Comparison of ENCODE assay signal across 8 mouse cellular contexts in genomic region chr13:90089825-90090183, GRCm38 (mm10). TPM values are rescaled to one million over a fixed set of nuclear protein-coding genes. Genes with fewer than 3 reads are reported as not detected.
DNase-seq lines count a peak whose midpoint lies in the region; ATAC-seq and TF ChIP-seq lines count a peak whose summit lies in the region.

No protein-coding gene starts in this region.

- H3K4me2 ChIP-seq in embryonic facial prominence, embryonic 14.5 days (ENCODE audit: low read depth, low read length), result peak overlapping the region; percentile 78
- H3K4me2 ChIP-seq in neural tube, embryonic 15.5 days, result peak overlapping the region; percentile 59

- H3K4me1 ChIP-seq in lung, adult 2 months (ENCODE audit: control insufficient read depth, insufficient read depth, low read length), result no peaks in the 10 kb centered on the region; the same call in none of the 2 replicates
- H3K4me1 ChIP-seq in embryonic facial prominence, embryonic 14.5 days (ENCODE audit: control insufficient read depth, insufficient read depth, low read length), result 0 out of 2 replicates have a peak, but pooled peaks cover 5% of the 10 kb centered on the region
- H3K4me1 ChIP-seq in limb, embryonic 10.5 days, result peaks cover 13% of the 10 kb centered on the region
- peaks cover 6% of the 10 kb centered on the region; the same call in 1 of the 2 replicates for H3K4me1 ChIP-seq in neural tube, embryonic 15.5 days

- peaks cover 5% of the 10 kb centered on the region; the same call in 1 of the 2 replicates for H3K36me3 ChIP-seq in embryonic facial prominence, embryonic 14.5 days (ENCODE audit: control insufficient read depth, insufficient read depth, low read length)
- H3K36me3 ChIP-seq in limb, embryonic 10.5 days, result peaks cover 9% of the 10 kb centered on the region
- no peaks in the 10 kb centered on the region for H3K36me3 ChIP-seq in neural tube, embryonic 15.5 days

- no peaks in the 10 kb centered on the region for H3K27me3 ChIP-seq in embryonic facial prominence, embryonic 14.5 days (replicated peaks; ENCODE audit: control insufficient read depth, insufficient read depth, low read length)
- H3K27me3 ChIP-seq in limb, embryonic 10.5 days (ENCODE audit: low read depth, poor library complexity, severe bottlenecking), result no peaks in the 10 kb centered on the region
- H3K27me3 ChIP-seq in neural tube, embryonic 15.5 days (replicated peaks), result no peaks in the 10 kb centered on the region

- H3K9me3 ChIP-seq in embryonic facial prominence, embryonic 14.5 days (ENCODE audit: control insufficient read depth, low read length), result no peaks in the 10 kb centered on the region
- H3K9me3 ChIP-seq in limb, embryonic 10.5 days (replicated peaks), result no peaks in the 10 kb centered on the region
- no peaks in the 10 kb centered on the region for H3K9me3 ChIP-seq in neural tube, embryonic 15.5 days (replicated peaks)

- ATAC-seq in embryonic facial prominence, embryonic 14.5 days (ENCODE audit: low read depth), result peak; percentile 68
- ATAC-seq in neural tube, embryonic 15.5 days (ENCODE audit: low FRiP score), result peak; percentile 72

- H3K4me3 ChIP-seq in lung, adult 2 months (replicated peaks; ENCODE audit: extremely low read depth, low read depth, low read length), result peak overlapping the region; percentile 76
- H3K4me3 ChIP-seq in embryonic facial prominence, embryonic 14.5 days (ENCODE audit: low read depth, low read length), result peak overlapping the region; percentile 97
- peak overlapping the region; percentile 99 for H3K4me3 ChIP-seq in limb, embryonic 10.5 days
- peak overlapping the region; percentile 99 for H3K4me3 ChIP-seq in neural tube, embryonic 15.5 days (replicated peaks)

- under 1% methylated on average over 27 of the region's 27 CpGs for WGBS in lung, adult 2 months
- 1% methylated on average over 12 of the region's 27 CpGs for WGBS in embryonic facial prominence, embryonic 14.5 days
- WGBS in limb, embryonic 10.5 days, result 0% methylated on average over 27 of the region's 27 CpGs
- under 1% methylated on average over 27 of the region's 27 CpGs for WGBS in neural tube, embryonic 15.5 days

- TF ChIP-seq POLR2A in lung, adult 2 months (IDR thresholded peaks at IDR 0.05; ENCODE audit: borderline replicate concordance, extremely low read depth, low read depth, low read length), result no peak

- peak overlapping the region; percentile 94 for H3K9ac ChIP-seq in embryonic facial prominence, embryonic 14.5 days (ENCODE audit: low read depth, low read length)
- H3K9ac ChIP-seq in neural tube, embryonic 15.5 days (replicated peaks), result peak overlapping the region; percentile 94

- TF ChIP-seq CTCF in lung, adult 2 months (IDR thresholded peaks at IDR 0.05; ENCODE audit: insufficient read depth, low read length), result no peak

- peak overlapping the region; percentile 90 for H3K27ac ChIP-seq in embryonic facial prominence, embryonic 14.5 days (replicated peaks; ENCODE audit: low read depth, low read length)
- H3K27ac ChIP-seq in limb, embryonic 10.5 days, result peak overlapping the region; percentile 98
- peak overlapping the region; percentile 91 for H3K27ac ChIP-seq in neural tube, embryonic 15.5 days (replicated peaks)

- no peak for DNase-seq in lung, adult 2 months
- no peak for DNase-seq in lung, postnatal 10 days
- DNase-seq in embryonic facial prominence, embryonic 14.5 days (ENCODE audit: low spot score), result peak; percentile 69
- DNase-seq in limb, embryonic 10.5 days (ENCODE audit: low spot score), result no peak
- no peak for DNase-seq in gastrocnemius, adult 18-20 months (ENCODE audit: low spot score)
- no peak for DNase-seq in natural killer cell, adult 2 months (ENCODE audit: low spot score in 2 of 2)
- no peak for DNase-seq in thymus, postnatal 4 days

RNA-seq across cellular contexts. Expression of gene Xrcc4, which starts 0.4 kb away (rescaled TPM):
- 0.78 and 2.0 TPM in 2 replicates for polyA plus RNA-seq in lung, adult 2 months (2012; rRNA removed)
- polyA plus RNA-seq in embryonic facial prominence, embryonic 14.5 days (2014; fragmentation: Nextera tagmentation; extraction: Ambion mirVana), result 10.6 and 11.8 TPM in 2 replicates
- 6.2 and 8.1 TPM in 2 replicates for polyA plus RNA-seq in limb, embryonic 10.5 days (2016; fragmentation: Nextera tagmentation; extraction: Ambion mirVana)
- polyA plus RNA-seq in neural tube, embryonic 15.5 days (2015; fragmentation: Nextera tagmentation; extraction: Ambion mirVana), result 15.5 and 17.9 TPM in 2 replicates
- total RNA-seq in gastrocnemius, adult 18-20 months (2021), result 1 to 10 TPM; 7.8 to 9.5 TPM

RNA-seq across cellular contexts. Expression of gene Tmem167, which starts 0.9 kb away (rescaled TPM):
- polyA plus RNA-seq in lung, adult 2 months (2012; rRNA removed), result 1.9 and 2.9 TPM in 2 replicates
- polyA plus RNA-seq in embryonic facial prominence, embryonic 14.5 days (2014; fragmentation: Nextera tagmentation; extraction: Ambion mirVana), result 88.8 and 90.8 TPM in 2 replicates
- polyA plus RNA-seq in limb, embryonic 10.5 days (2016; fragmentation: Nextera tagmentation; extraction: Ambion mirVana), result 63.1 and 70.1 TPM in 2 replicates
- 42.9 and 47.8 TPM in 2 replicates for polyA plus RNA-seq in neural tube, embryonic 15.5 days (2015; fragmentation: Nextera tagmentation; extraction: Ambion mirVana)
- 1 to 10 TPM; 5.7 to 6.7 TPM for total RNA-seq in gastrocnemius, adult 18-20 months (2021)

Comparison
In these comparisons a context has a peak if more than half of its experiments do, and no peak if none do; other contexts are left out.
1. RNA of gene Tmem167, which starts 0.9 kb away (polyA plus RNA-seq): 88.8 to 90.8 TPM in embryonic facial prominence, embryonic 14.5 days, 63.1 to 70.1 TPM in limb, embryonic 10.5 days and 42.9 to 47.8 TPM in neural tube, embryonic 15.5 days; 1.9 to 2.9 TPM in lung, adult 2 months; every median in the first group is over 10 times any median in the second.
2. Peak in every context shown above with its lines, with median percentiles within 50 percentile points of each other: H3K4me3 ChIP-seq and H3K27ac ChIP-seq.